Mouse (Mus musculus): ENCODE data around the gene Cntnap1.
A peak's percentile ranks its signal among the peaks of the same experiment; 100 is the strongest.
"Not testable (repeated sequence)": the region's sequence is repeated elsewhere in the genome, so short reads cannot be mapped to it uniquely, and the experiment has no call there.

Gene Cntnap1

GRCm38 (mm10) chr11:101151063-101151462 is 19.3 kb upstream of the Cntnap1 start:
- no peak for DNase-seq

GRCm38 (mm10) chr11:101152825-101153224 is 17.5 kb upstream of the Cntnap1 start:
- no peak for DNase-seq

- DNase-seq, result no peak
These were observed 15.7 kb upstream of the Cntnap1 start for GRCm38 (mm10) chr11:101154648-101155047.

- no peak for DNase-seq
These were observed 15.2 kb upstream of the Cntnap1 start for GRCm38 (mm10) chr11:101155151-101155550.

- DNase-seq, result peak; percentile 52
These were observed 14.5 kb upstream of the Cntnap1 start, which contains the start of gene Tubg2 for GRCm38 (mm10) chr11:101155728-101156371. Gene Tubg2, plus strand, starts transcription at chr11:101155907.

GRCm38 (mm10) chr11:101160151-101160550 is 10.2 kb upstream of the Cntnap1 start:
- DNase-seq, result not testable (repeated sequence)

DNA sequence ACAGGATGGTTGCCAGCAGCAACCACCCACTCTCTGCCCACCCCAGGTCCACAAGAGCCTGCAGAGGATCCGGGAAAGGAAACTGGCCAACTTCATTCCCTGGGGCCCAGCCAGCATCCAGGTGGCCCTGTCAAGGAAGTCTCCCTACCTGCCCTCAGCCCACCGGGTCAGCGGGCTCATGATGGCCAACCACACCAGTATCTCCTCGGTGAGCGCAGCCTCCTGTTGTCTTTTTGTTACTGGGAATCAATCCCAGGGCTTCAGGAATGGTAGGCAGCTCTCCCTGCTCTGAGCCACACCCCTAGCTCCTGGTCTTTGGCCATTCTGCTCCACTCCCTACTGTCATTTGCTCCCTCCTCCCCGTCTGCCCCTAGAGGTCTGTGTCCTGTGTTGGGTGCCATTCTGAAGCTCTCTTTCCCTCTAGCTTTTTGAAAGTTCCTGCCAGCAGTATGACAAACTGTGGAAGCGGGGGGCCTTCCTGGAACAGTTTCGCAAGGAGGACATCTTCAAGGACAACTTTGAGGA is 9.3 kb upstream of the Cntnap1 start:
- not testable (repeated sequence) for DNase-seq

DNA sequence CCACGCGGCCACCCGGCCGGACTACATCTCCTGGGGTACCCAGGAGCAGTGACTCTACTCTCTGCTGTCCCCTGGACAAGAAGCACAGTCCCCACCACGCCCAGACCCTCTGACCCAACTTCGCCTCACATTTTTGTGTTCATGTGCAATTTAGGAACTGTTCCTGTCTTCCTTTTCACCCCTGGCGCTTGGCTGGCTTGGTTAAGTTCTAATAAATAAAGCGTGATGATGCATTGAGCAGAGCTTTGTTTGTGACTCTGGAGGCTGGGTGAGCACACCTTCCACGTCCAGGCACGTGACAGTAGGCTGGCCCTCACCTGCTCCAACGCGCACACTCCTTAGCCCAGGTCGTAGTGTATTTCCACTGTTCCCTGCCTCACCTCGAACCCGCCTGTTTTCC is 8.8 kb upstream of the Cntnap1 start:
- DNase-seq, result no peak

DNA sequence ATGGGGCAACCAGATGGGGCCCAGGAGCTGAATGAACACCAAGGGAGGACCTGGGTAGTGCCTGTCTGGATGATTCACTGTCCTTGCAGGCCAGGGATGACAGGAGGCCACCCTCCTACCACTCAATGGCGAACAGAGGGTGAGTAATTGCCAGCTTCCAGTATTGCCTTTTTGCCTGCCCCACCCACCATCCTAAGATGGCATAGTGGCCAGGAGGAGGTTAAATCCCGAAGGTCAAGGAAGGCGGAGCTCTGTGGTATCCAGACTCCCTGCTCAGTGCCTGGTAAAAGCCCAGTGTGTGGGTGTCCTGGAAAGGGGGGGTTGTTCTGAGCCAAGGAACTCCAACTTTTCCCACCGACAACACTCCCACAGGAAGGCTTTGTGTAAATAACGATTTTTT is 8.0 kb upstream of the Cntnap1 start:
- no peak for DNase-seq

DNA sequence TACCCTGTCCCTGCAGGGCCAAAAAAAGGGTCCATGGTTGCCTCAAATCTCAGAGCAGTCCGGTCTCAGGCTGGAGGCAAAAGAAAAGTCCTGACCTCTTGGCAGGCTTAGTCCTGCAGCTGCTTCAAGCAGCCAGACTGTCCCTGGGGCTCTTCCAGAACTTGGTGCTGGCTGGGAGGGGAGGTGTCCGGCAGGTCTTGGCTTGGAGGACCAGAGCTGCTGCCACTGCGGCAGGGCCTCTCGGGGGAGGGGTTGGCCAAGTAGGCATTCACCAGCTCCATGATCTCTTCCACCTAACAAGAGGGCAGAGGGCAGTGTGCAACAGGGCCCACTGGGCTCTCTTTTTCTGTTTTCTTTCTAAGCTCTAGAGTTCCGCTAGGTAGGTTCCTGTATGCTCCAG is 7.6 kb upstream of the Cntnap1 start:
- peak; percentile 59 for DNase-seq

- DNase-seq, result no peak
These were observed 6.6 kb upstream of the Cntnap1 start for GRCm38 (mm10) chr11:101163476-101164350.

GRCm38 (mm10) chr11:101164351-101164665 is 6.0 kb upstream of the Cntnap1 start:
- DNase-seq, result no peak

DNA sequence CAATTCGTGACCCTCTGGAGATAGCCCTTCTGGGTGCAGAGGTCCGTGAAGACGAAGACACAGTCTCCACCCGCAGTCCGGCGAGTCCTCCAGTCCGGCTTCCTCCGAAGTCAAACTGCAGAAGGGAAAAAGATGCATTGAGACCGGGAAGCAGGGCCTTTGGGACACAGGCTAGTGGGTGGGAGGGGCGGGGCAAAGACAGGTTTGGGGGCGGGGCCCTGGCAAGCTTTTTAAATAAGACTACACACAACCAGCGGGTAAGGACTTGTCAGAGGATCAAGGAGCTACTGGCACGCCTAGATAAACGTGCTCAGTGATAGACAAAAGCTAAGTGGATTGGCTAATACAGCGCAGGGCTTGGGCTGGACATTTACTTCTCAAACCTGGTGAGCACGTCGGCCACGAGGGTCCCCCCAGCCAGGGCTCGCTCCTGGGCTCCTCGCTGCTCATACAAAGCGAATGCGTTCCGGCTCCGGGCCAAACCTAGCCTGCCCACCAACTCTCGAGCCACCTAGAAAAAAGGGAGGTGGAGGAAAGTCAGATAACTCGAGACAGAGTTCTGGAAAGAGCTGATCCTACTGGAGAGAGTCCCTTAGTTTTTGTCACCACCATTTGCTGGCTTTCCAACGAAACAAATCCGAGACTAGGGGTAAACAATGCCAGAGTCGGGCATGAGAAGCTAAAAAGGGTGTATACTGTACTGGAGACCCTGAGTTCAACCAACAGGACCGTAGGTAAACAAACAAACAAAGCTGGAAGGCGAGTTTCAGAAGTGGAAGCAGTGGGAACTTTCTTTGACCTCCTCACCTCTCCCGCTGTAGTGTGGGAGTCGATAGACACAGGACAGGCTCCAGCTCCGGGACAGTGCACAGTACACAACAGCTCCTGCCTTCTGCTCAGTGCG is 5.4 kb upstream of the Cntnap1 start:
- no peak for DNase-seq

DNA sequence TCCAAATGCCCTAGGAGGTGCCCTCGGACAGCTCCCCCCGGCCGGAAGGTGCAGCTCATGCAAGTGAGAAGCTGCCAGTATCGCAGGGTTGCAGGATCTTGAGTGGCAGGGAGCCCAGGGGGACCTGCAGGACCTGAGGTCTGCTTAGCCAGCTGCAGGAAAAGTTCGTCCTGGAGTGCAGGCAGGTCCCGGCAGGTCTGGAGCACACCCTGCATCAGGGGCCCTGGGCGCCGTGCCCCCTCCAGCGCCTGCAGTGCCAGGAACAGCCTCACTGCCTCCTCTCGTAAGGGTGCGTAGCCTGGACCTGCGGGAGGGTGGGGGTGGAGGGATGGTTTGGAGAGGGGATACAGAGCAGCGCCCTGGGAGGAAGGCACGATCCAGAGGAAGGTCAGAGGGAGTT is 4.0 kb upstream of the Cntnap1 start:
- DNase-seq, result no peak

DNA sequence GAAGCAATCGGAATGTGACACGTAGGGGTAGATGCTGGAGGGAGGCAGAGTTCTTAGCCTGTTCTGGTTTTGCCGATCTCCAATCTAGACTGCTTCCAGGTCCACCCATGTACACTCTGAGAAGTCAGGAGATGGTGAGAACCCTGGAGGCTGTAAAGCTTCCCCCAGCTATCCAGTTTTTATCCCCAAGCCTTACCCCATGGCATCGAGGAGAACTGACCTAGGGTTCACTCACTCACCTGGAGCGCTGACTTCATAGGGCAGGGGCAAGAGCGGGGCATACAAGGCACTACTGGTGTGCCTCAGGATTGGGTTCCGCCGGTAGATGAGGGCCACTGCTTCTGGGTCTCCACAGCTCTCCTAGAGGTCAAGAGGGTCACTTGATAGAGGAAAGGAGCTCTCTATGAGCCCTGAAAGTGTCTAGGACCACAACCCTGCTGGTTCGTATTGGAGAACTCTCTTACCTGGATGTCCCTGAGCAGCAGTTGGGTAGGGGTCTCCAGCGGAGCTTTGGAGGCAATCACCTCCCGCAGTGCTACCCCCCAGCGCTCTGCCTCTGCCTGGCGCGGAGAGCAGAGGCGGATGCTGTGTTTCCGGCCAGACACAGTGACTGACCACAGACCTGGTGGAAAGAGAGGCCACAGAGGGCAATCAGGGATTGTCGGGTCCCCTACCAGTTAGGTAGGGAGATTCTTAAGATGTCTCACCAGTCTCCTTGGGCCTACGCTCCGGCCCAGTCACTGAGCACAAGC is 2.9 kb upstream of the Cntnap1 start:
- DNase-seq, result no peak

DNA sequence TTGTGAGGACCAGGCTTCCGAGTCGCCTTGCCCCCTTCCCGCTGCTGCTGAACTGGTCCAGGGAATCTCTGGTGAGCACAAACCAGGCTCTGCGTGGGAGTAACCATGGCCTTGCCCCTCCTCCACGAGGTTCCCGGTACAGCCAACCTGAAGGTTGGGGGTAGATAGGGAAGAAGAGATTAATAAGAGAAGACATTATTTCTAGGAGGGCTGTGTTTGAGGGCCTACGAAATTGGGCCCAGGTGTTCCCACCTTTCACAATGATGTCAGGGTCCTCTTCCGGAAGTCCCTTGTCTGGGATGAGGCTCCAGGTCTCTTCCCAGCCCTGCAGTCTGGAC is 2.4 kb upstream of the Cntnap1 start:
- DNase-seq, result no peak

DNA sequence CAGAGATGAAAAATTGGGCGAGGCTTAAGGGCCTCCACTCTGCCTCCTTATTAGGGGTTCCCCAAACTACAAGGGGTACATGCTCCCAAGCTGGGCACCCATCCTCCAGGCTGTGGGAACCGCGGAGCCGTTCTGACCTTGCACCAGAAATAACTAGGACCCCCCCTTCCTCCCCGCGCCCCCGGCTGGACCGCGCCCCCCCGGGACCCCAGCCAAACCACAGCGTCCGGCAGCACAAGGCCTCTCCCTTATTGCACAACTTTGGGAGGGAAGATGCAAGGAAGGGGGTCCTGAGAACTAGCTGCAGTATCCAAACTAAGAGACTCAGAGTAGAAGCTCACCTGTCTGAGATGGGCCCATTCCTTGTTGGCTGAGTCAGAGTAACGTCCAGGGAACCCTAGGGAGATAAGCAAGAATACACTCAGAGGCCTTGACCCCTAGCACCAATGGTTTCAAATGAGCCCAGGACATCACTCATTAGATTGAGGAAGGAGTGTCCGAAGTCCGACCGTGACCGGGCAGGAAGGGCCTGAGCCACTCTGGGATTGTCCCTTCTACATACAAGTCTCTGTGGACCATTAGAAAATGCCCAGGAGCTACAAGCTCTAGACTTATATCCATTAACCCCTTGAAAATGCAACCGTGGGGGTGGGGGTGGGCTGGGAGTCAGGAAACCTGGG is 1.9 kb upstream of the Cntnap1 start:
- peak; percentile 62 for DNase-seq

DNA sequence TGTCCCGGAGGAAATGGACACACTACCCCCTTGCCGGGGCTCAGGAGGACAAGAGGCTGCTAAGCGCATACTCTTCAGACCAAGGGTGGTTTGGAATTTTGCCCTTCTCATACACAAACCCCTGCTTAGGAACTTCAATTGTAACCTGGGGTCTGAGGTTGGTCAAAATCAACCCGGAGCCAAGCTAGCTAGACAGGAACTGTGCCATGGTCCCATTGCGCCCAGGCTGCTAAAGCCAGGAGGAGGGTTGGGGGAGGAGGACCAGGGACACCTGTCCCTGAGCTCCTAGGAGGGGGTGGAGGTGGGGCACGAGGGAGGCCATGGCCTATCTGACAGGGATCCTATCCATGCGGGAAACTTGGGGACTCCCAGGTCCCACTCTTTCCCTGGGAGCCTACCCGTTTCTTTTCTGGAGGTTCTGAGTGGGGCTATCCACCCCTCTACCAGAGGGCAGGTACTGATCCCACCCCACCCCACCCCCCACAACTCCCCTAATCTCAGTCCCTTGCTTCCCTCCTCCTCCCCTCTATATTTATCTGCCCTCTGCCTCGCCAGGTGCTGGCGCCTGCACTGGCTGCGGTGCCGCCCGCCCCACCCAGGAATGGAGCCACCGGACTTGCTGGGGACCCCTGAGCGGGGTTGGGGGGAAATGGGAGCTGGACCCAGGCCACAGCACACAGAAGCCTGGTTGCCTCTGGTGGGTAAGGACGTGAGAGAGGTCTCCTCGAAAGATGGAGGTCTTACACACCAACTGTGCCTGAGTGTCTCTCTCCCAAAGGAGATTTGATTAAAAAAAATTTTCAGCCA is 819 bp upstream of the Cntnap1 start:
- no peak for DNase-seq

DNA sequence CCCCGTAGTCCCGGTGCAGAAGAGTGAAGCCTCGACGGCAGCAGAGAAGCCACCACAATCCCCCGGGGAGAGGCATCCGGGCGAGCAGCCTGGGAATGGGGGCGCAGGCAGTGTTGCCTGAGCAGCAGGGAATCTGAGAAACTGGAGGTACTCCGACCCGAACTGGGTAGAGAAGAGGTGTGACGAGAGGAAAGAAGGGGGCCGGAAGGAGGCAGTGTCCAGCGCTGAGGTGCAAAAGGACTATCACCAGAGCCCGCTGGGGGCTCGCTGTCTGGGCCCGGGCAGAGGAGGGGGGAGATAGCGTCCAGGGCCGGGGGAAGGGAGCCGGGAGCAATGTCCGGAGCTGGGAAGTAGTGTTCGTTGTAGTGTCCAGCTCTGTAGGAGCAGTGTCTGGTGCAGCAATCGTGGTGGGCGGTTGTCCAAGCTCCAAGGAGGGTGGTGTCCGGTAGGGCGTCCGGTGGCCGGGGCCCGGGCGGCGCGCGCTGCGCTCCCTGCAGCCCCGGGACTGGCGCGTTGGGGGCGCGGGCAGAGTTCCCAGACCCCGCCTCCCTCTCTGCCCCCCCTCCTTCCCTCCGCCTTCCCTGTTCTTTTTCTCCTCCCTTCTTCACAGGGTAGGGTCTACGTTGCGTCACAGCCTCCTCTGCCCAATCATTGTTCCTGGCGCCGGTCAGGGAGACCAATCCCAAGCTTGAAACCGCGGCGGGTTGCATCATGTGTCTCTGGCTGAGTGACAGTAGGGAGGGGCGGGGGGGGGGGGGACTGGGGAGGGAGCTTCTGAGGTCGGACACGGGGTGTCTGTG is 688 bp downstream of the Cntnap1 start, which contains the start of gene Plekhh3:
Gene Plekhh3, minus strand, starts transcription at position 541 of the 800 bp plus-strand sequence.
- DNase-seq, result peak; percentile 95

Measured in lung, postnatal 14 days (tissue).